Mouse (Mus musculus) heart, postnatal 0 days (tissue): ENCODE data around the gene Fank1. TPM values are rescaled to one million over a fixed set of nuclear protein-coding genes. Genes with fewer than 3 reads are reported as not detected.

ENCODE experiments used
- ATAC-seq: fragments of 200-750 bp; cut with Nextera tagmentation; 2 replicates; pipeline ENCODE4 v1.8.0; 2017; ENCODE audit warnings: low read depth, moderate number of reproducible peaks, moderate library complexity; ENCODE audit not compliant: insufficient read depth
- DNase-seq: peaks from one replicate; pipeline ENCODE4 v3.0.0-alpha.2; 2016; ENCODE audit warnings: low spot score
- H3K27ac ChIP-seq: fragments of 300-500 bp; sonication (generic); 2 replicates; pipeline ENCODE4 v1.5.1; 2014; ENCODE audit warnings: low read depth, mild to moderate bottlenecking
- H3K27me3 ChIP-seq: fragments of 300-500 bp; sonication (generic); 2 replicates; pipeline ENCODE4 v1.6.1; 2014; ENCODE audit warnings: low read length, mixed read lengths; ENCODE audit not compliant: control insufficient read depth, insufficient read depth
- H3K36me3 ChIP-seq: fragments of 300-500 bp; sonication (generic); replicated peaks from 2 replicates; pipeline ENCODE4 v1.6.1; 2014; ENCODE audit warnings: low read length, mixed read lengths; ENCODE audit not compliant: control insufficient read depth, insufficient read depth
- H3K4me1 ChIP-seq: fragments of 300-500 bp; sonication (generic); 2 replicates; pipeline ENCODE4 v1.6.1; 2014; ENCODE audit warnings: antibody characterized with exemption; ENCODE audit not compliant: control insufficient read depth, insufficient read depth
- H3K4me2 ChIP-seq: fragments of 300-500 bp; sonication (generic); 2 replicates; pipeline ENCODE4 v1.6.1; 2014; ENCODE audit warnings: low read depth, mild to moderate bottlenecking, low read length, moderate library complexity
- H3K4me3 ChIP-seq: fragments of 300-500 bp; sonication (generic); 2 replicates; pipeline ENCODE4 v1.5.1; 2014; ENCODE audit warnings: low read depth, low read length
- H3K9ac ChIP-seq: fragments of 300-500 bp; sonication (generic); replicated peaks from 2 replicates; pipeline ENCODE4 v1.6.1; 2014; ENCODE audit warnings: low read depth, low read length, mixed read lengths
- H3K9me3 ChIP-seq: fragments of 300-500 bp; sonication (generic); replicated peaks from 2 replicates; pipeline ENCODE4 v1.6.1; 2016; ENCODE audit warnings: low read length; ENCODE audit not compliant: control insufficient read depth
- CTCF ChIP-seq: IDR thresholded peaks from 2 replicates; pipeline ENCODE4 v1.5.1; 2016; ENCODE audit warnings: antibody characterized with exemption, control low read depth, low read depth
- EP300 ChIP-seq: IDR thresholded peaks from 2 replicates; pipeline ENCODE4 v1.6.1; 2016; ENCODE audit warnings: antibody characterized with exemption, low read depth
- WGBS: fragments of 180-500 bp; shearing (Covaris S2); extraction: QIAGEN DNeasy Blood & Tissue Kit; methylation state at CpG from one replicate; pipeline ENCODE4 v1.1.7; 2014; 5-methylcytosine and 5-hydroxymethylcytosine counted together
- polyA plus RNA-seq: library from polyadenylated mRNA; unstranded; fragments of >200 nt; fragmentation: Nextera tagmentation; extraction: Ambion mirVana; gene quantifications from 2 replicates; pipeline ENCODE4 v1.2.1, GENCODE M21; 2015
- total RNA-seq: library from RNA; depleted of rRNA; stranded (reverse); fragments of >200 nt; gene quantifications from 2 replicates; pipeline ENCODE4 v1.2.3, GENCODE M21; 2014; ENCODE audit warnings: low replicate concordance

Gene Fank1
- total and polyA plus RNA-seq, 2 experiments from 2014 or later, result 0.08 TPM; not detected in 1

GRCm38 (mm10) chr7:133888926-133889920, 112.6 kb downstream of the Fank1 start:
- ATAC-seq (no peak), DNase-seq (no peak)
- no peaks in the 10 kb centered on the region for H3K36me3 ChIP-seq
- H3K27ac ChIP-seq, result no peak overlapping the region
- H3K9me3 ChIP-seq, result no peaks in the 10 kb centered on the region
- H3K4me3 ChIP-seq, result no peak overlapping the region
- no peaks in the 10 kb centered on the region for H3K4me1 ChIP-seq
- no peak overlapping the region for H3K9ac ChIP-seq
- 66% methylated on average over 19 of the region's 19 CpGs for WGBS
- H3K4me2 ChIP-seq, result no peak overlapping the region
- no peak for TF ChIP-seq CTCF
- no peak for TF ChIP-seq EP300
- H3K27me3 ChIP-seq, result no peaks in the 10 kb centered on the region

DNA sequence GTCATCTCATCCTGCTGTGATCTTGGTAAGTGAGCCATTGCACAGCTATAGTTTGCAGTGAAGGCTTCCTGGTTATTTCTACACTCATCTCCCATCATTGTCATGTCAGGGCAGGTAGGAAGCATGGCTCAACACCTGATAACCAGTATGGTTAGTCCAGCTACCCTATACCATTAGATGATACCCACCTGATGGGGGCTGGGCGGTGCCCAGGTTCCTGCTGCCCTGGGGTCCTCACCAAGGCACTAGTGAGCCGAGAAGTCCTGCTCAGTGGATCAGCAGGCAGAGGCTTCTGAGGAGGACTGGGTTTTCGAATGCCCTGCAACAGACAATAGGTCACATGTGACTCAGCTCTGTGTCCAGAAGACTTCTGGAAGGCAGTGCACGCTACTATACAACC, 113.3 kb downstream of the Fank1 start:
- ATAC-seq (no peak), DNase-seq (no peak)
- Histone ChIP-seq H3K9me3 (no peaks in the 10 kb centered on the region), H3K4me1 (no peaks in the 10 kb centered on the region), H3K27ac (no peak overlapping the region), H3K36me3 (no peaks in the 10 kb centered on the region), H3K4me3 (no peak overlapping the region), H3K9ac (no peak overlapping the region), H3K27me3 (no peaks in the 10 kb centered on the region), H3K4me2 (no peak overlapping the region)
- WGBS, result 83% methylated on average over 4 of the region's 4 CpGs
- TF ChIP-seq CTCF, result no peak
- TF ChIP-seq EP300, result no peak

- H3K27me3 ChIP-seq, result no peaks in the 10 kb centered on the region
- WGBS, result 74% methylated on average over 9 of the region's 9 CpGs
- H3K4me2 ChIP-seq, result no peak overlapping the region
- no peaks in the 10 kb centered on the region for H3K9me3 ChIP-seq
- DNase-seq (no peak), ATAC-seq (no peak)
- H3K9ac ChIP-seq, result no peak overlapping the region
- H3K4me1 ChIP-seq, result no peaks in the 10 kb centered on the region
- no peak overlapping the region for H3K4me3 ChIP-seq
- no peak overlapping the region for H3K27ac ChIP-seq
- no peak for TF ChIP-seq CTCF
- TF ChIP-seq EP300, result no peak
- no peaks in the 10 kb centered on the region for H3K36me3 ChIP-seq
These were observed 114.6 kb downstream of the Fank1 start for GRCm38 (mm10) chr7:133891298-133891697.

DNA sequence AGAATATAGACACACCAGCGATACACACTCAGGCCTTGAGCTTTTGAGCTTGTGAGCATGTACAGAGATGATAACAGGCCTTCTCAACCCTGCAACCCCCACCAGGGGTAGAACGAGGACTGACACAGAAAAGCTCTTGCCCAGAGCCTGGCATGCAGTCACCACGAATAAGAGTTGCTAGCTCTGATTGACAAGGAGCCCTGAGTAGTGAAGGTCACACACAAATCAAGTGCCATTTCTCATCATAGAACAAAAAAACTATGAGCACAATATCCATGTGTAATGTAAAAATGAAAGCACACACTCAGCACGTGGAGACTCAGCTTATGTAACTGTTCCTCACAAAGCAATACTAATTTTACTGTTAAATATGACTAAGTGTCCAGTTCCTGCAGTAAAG, 115.1 kb downstream of the Fank1 start:
- no peak for ATAC-seq
- Histone ChIP-seq H3K9ac (no peak overlapping the region), H3K36me3 (no peaks in the 10 kb centered on the region), H3K4me3 (no peak overlapping the region), H3K4me1 (no peaks in the 10 kb centered on the region), H3K27me3 (no peaks in the 10 kb centered on the region), H3K27ac (no peak overlapping the region), H3K9me3 (no peaks in the 10 kb centered on the region), H3K4me2 (no peak overlapping the region)
- DNase-seq, result no peak
- 32% methylated on average over 4 of the region's 4 CpGs for WGBS
- TF ChIP-seq EP300, result no peak
- no peak for TF ChIP-seq CTCF

- no peak overlapping the region for H3K4me3 ChIP-seq
- H3K4me2 ChIP-seq, result no peak overlapping the region
- H3K36me3 ChIP-seq, result no peaks in the 10 kb centered on the region
- no peak for DNase-seq
- no peak overlapping the region for H3K9ac ChIP-seq
- no peaks in the 10 kb centered on the region for H3K9me3 ChIP-seq
- no peaks in the 10 kb centered on the region for H3K4me1 ChIP-seq
- no peak for ATAC-seq
- no peak for TF ChIP-seq EP300
- no peak for TF ChIP-seq CTCF
- H3K27me3 ChIP-seq, result no peaks in the 10 kb centered on the region
- no peak overlapping the region for H3K27ac ChIP-seq
- WGBS, result 77% methylated on average over 4 of the region's 4 CpGs
These were observed 122.7 kb downstream of the Fank1 start for GRCm38 (mm10) chr7:133899391-133899790.

DNA sequence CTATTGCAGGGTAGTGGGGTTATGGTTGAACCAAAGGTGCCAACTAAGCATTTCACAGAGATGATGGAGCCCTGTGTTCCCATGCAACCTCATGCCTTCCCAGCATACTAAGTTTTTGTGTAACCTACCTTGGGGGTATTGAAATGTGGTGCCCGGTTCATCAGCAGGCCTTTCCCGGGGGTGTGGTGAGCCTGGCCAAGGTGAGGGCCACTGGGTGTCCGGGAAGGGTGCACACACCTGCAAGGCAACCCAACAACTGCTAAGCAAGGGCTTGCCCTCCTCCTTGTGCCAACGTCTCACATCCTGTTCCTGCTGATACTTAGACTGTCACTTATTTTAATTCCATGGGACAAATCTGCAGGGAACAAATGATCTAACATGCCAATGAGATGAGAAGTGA, 132.3 kb downstream of the Fank1 start:
- WGBS, result 79% methylated on average over 4 of the region's 4 CpGs

More for the DNA sequence above, 132.3 kb downstream of the Fank1 start:
- Histone ChIP-seq H3K4me1 (no peaks in the 10 kb centered on the region), H3K9me3 (peaks cover 15% of the 10 kb centered on the region), H3K27ac (no peak overlapping the region), H3K4me2 (no peak overlapping the region), H3K4me3 (no peak overlapping the region), H3K27me3 (no peaks in the 10 kb centered on the region), H3K9ac (no peak overlapping the region), H3K36me3 (no peaks in the 10 kb centered on the region)
- TF ChIP-seq CTCF (no peak), EP300 (no peak)
- ATAC-seq (no peak), DNase-seq (no peak)
